Mouse (Mus musculus) bone marrow, adult 2 months (tissue): Measurements from ENCODE around the gene Gm26566. TPM values are rescaled to one million over a fixed set of nuclear protein-coding genes. Genes with fewer than 3 reads are reported as not detected.

ENCODE experiments used
- H3K27ac ChIP-seq: fragments of 200-500 bp; 2 replicates; pipeline ENCODE4 v1.5.1; 2012; ENCODE audit warnings: low read depth, mild to moderate bottlenecking, control low read depth, inconsistent platforms, low read length; ENCODE audit not compliant: control insufficient read depth, poor library complexity, insufficient read depth
- H3K4me1 ChIP-seq: fragments of 200-500 bp; 2 replicates; pipeline ENCODE4 v1.6.1; 2011; ENCODE audit warnings: low read length; ENCODE audit not compliant: control insufficient read depth, insufficient read depth
- H3K4me3 ChIP-seq: fragments of 200-500 bp; replicated peaks from 2 replicates; pipeline ENCODE3; 2011; ENCODE audit warnings: mild to moderate bottlenecking, low read depth, low read length, control low read depth; ENCODE audit not compliant: control insufficient read depth
- CTCF ChIP-seq: fragments of 200-500 bp; IDR thresholded peaks from 2 replicates; pipeline ENCODE4 v1.5.1; 2011; ENCODE audit warnings: low read length, control low read depth; ENCODE audit not compliant: control insufficient read depth, insufficient read depth
- POLR2A ChIP-seq: fragments of 200-500 bp; IDR thresholded peaks from 2 replicates; pipeline ENCODE4 v1.6.1; 2011; ENCODE audit warnings: low read depth, mild to moderate bottlenecking, control low read depth, low read length, borderline replicate concordance; ENCODE audit not compliant: control insufficient read depth
- WGBS: fragments of 180-500 bp; shearing (Covaris S2); methylation state at CpG from one replicate; pipeline ENCODE4 v1.1.7; 2018; 5-methylcytosine and 5-hydroxymethylcytosine counted together
- polyA plus RNA-seq: library from polyadenylated mRNA; stranded (reverse); fragments of >200 nt; gene quantifications from 2 replicates; pipeline ENCODE4 v1.2.4, GENCODE M21; 2011; ENCODE audit warnings: low replicate concordance; ENCODE audit not compliant: missing spikeins, insufficient read depth, insufficient read length

Gm26566 gene
- polyA plus RNA-seq, 1 experiment: not detected

DNA sequence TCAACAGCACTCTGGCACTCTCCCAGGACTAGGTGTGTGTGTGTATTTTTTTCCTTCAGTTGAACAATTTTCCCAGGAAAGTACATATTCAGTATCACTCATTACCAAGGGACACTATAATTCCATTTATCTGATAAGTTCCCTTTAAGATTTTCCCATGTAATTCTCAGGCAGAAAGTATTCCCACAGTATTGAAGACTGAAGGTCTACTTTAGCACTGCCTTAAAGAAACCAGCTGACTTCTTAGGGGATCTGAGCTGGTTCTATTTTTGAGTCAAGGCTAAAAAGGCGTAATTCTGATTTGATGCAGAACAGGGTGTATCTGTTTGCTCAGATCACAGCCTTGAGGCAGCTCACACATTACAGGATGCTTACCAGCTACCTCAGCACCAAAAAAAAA, 2.9 kb upstream of the Gm26566 start:
- TF ChIP-seq POLR2A (no peak), CTCF (no peak)
- Histone ChIP-seq H3K4me1 (peaks cover 6% of the 10 kb centered on the region; the same call in 1 of the 2 replicates), H3K4me3 (no peak overlapping the region), H3K27ac (no peak overlapping the region)
- 29% methylated on average over 1 of the region's 1 CpGs for WGBS

DNA sequence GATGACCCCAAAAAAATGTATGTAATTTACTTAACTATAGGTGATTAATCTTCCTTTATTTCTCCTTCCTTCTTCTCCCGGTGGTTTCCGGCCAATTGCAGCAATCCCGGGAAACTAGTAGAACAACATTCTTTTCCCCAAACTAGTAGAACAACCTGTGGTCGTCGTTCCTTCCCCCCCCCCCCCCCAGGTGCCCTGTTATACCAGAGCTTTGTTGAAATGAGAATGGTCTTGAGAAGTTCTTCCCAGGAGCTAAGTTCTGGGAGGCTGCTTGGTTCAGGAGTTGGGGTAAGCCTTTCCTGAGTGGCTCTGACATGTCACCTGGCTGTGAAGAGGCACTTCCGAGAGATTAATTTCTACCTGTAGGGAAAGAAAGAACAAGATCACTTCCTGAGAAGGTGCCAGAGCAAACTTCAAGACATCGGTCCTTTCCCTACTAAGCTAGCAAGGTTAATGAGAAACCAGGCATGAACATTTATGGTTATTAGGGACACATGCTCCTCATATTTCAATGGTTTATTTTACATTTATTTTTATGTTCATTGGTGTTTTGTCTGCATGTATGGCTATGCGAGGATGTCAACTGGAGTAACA, 2.0 kb downstream of the Gm26566 start:
- Histone ChIP-seq H3K27ac (no peak overlapping the region), H3K4me1 (peaks cover 6% of the 10 kb centered on the region; the same call in 1 of the 2 replicates), H3K4me3 (no peak overlapping the region)
- TF ChIP-seq CTCF (no peak), POLR2A (no peak)
- WGBS: 66% methylated on average over 8 of the region's 8 CpGs

DNA sequence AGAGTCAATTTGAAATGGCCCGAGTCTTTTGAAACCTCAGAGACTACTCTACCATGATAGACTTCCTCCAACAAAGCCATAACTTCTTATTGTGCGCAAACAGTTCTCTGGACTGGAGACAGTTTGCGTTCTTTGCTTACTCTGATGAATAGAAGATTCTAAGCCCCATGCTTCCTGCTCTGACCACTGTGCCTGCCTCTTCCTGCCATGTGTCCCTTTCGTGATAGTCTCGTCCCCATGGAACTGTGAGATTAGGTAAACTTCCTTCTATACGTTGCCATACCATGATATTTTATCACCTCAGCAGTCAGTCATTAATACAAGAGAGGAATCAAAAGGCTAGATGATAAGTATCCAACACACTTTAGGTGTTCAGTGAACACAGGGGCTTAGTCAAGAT, 5.1 kb downstream of the Gm26566 start:
- no peaks in the 10 kb centered on the region; the same call in 1 of the 2 replicates for H3K4me1 ChIP-seq
- peak overlapping the region; percentile 7; the same call in 1 of the 2 replicates for H3K27ac ChIP-seq
- 3% methylated on average over 6 of the region's 6 CpGs for WGBS
- TF ChIP-seq CTCF (no peak), POLR2A (no peak)
- H3K4me3 ChIP-seq: no peak overlapping the region

GRCm38 (mm10) chr4:88727324-88727723, 5.7 kb downstream of the Gm26566 start:
- TF ChIP-seq POLR2A (no peak), CTCF (peak; percentile 62)
- Histone ChIP-seq H3K4me3 (no peak overlapping the region), H3K27ac (no peak overlapping the region), H3K4me1 (no peaks in the 10 kb centered on the region; the same call in 1 of the 2 replicates)
- WGBS: 0% methylated on average over 1 of the region's 1 CpGs

DNA sequence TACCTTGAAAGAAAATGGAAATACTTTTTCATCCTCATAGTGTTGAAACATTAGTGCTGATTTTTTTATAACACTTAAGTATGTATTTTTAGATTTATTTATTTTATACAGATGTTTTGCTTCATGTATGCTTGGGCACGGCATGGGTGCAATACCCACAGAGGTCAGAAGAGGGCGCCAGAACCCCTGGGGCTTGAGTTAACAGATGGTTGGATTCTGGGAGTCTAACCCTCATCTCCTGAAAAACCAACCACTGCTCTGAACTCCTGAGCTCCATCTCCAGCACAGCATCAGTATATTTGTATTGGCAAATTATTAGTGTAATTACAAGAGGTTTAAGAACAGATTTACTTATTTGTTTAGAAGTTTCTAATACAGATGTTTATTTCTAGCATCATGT, 16.9 kb downstream of the Gm26566 start:
- peaks cover 2% of the 10 kb centered on the region; the same call in 1 of the 2 replicates for H3K4me1 ChIP-seq
- WGBS: 0% methylated on average over 2 of the region's 2 CpGs
- H3K27ac ChIP-seq: no peak overlapping the region
- no peak overlapping the region for H3K4me3 ChIP-seq
- TF ChIP-seq POLR2A (no peak), CTCF (peak; percentile 87)

DNA sequence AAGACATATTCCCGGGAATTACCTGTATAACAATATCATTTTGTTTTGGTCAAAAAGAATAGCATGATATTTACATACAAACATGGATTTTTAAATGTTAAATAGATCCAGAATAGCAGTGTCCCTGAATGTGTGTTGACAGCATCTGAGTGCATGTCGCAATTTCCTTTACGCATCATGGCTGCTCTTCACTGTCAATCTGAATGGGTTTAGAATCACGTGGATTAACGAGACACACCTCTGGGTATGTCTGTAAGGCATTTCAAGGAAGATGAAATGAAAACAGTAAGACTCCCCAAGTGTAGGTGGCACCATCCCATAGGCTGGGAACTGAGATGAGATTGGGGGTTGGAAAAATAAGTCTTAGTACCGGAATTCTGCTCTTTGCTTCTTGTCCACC, 17.4 kb downstream of the Gm26566 start:
- TF ChIP-seq CTCF (no peak), POLR2A (no peak)

DNA sequence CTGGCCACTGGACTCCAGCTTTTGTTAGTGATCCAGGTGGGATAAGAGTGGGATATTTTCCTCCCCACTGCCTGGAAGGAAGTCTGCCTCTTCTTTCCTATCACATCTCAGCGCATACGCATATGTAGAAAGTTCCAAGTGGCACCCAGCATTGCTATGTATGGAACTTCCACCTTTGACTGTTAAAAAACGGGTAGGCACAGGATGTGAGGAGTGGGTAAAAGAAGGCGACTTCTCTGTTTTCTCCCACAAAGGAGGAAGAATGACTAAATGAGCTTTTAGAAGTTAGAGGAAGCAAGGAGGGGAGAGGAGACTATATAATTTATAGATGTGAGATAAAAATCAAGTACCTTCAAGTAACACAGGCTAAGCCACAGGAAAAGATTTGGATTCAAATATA, 19.8 kb downstream of the Gm26566 start:
- WGBS: 10% methylated on average over 4 of the region's 4 CpGs
- TF ChIP-seq CTCF (no peak), POLR2A (no peak)
- Histone ChIP-seq H3K4me3 (no peak overlapping the region), H3K27ac (no peak overlapping the region), H3K4me1 (peaks cover 5% of the 10 kb centered on the region)

More for the DNA sequence above, 17.4 kb downstream of the Gm26566 start:
- H3K4me3 ChIP-seq: no peak overlapping the region
- H3K27ac ChIP-seq: no peak overlapping the region
- WGBS: 49% methylated on average over 6 of the region's 6 CpGs
- H3K4me1 ChIP-seq: peaks cover 2% of the 10 kb centered on the region; the same call in 1 of the 2 replicates

- H3K27ac ChIP-seq: 0 out of 2 replicates have a peak overlapping the region, but pooled peaks have one; percentile 45
- H3K4me1 ChIP-seq: peaks cover 5% of the 10 kb centered on the region
- TF ChIP-seq POLR2A (no peak), CTCF (no peak)
- H3K4me3 ChIP-seq: no peak overlapping the region
- 10% methylated on average over 7 of the region's 7 CpGs for WGBS
Measured at GRCm38 (mm10) chr4:88742771-88743371, 21.3 kb downstream of the Gm26566 start.
